Mouse (Mus musculus) forebrain, embryonic 12.5 days (tissue): ENCODE results near the gene 4921539E11Rik. TPM values are rescaled to one million over a fixed set of nuclear protein-coding genes. Genes with fewer than 3 reads are reported as not detected.

ENCODE experiments used
- ATAC-seq: fragments of 200-750 bp; cut with Nextera tagmentation; 2 replicates; pipeline ENCODE4 v1.8.0; 2017; ENCODE audit warnings: moderate TSS enrichment; ENCODE audit not compliant: low FRiP score
- H3K27ac ChIP-seq: fragments of 300-500 bp; sonication (generic); 2 replicates; pipeline ENCODE4 v1.5.1; 2016; ENCODE audit warnings: mild to moderate bottlenecking
- H3K27me3 ChIP-seq: fragments of 300-500 bp; sonication (generic); 2 replicates; pipeline ENCODE4 v1.6.1; 2016; ENCODE audit warnings: mild to moderate bottlenecking
- H3K36me3 ChIP-seq: fragments of 300-500 bp; sonication (generic); replicated peaks from 2 replicates; pipeline ENCODE4 v1.6.1; 2016; ENCODE audit warnings: mild to moderate bottlenecking
- H3K4me1 ChIP-seq: fragments of 300-500 bp; sonication (generic); 2 replicates; pipeline ENCODE4 v1.6.1; 2016
- H3K4me2 ChIP-seq: fragments of 300-500 bp; sonication (generic); 2 replicates; pipeline ENCODE4 v1.6.1; 2016; ENCODE audit warnings: mild to moderate bottlenecking, moderate library complexity
- H3K4me3 ChIP-seq: fragments of 300-500 bp; sonication (generic); replicated peaks from 2 replicates; pipeline ENCODE4 v1.5.1; 2016; ENCODE audit warnings: mild to moderate bottlenecking
- H3K9ac ChIP-seq: fragments of 300-500 bp; sonication (generic); 2 replicates; pipeline ENCODE4 v1.6.1; 2016; ENCODE audit warnings: mild to moderate bottlenecking
- H3K9me3 ChIP-seq: fragments of 300-500 bp; sonication (generic); 2 replicates; pipeline ENCODE4 v1.6.1; 2016
- WGBS: fragments of 180-500 bp; shearing (Covaris S2); methylation state at CpG from one replicate; pipeline ENCODE4 v1.1.7; 2016; 5-methylcytosine and 5-hydroxymethylcytosine counted together
- polyA plus RNA-seq: library from polyadenylated mRNA; unstranded; fragments of >200 nt; fragmentation: Nextera tagmentation; extraction: Ambion mirVana; gene quantifications from 2 replicates; pipeline ENCODE4 v1.2.1, GENCODE M21; 2016

Gene 4921539E11Rik
- polyA plus RNA-seq, 1 experiment from 2014 or later, result 0.08 TPM

DNA sequence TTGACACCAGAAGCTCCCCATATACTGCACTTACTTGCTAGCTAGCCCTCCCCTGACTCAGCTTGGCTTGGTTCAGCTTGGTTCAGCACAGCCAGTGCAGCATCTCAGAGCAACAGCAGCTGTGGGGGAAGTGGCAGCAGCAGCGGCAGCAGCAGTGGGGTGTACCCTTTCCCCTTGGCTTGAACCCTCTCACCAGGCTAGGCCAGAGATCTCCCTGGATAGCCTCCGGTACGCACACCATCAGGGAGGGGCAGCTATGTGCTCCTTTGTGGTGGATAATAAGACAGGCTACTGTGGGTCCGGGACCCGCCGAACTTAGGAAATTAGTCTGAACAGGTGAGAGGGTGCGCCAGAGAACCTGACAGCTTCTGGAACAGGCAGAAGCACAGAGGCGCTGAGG is 17.6 kb downstream of the 4921539E11Rik start:
- no peaks in the 10 kb centered on the region for H3K4me1 ChIP-seq
- H3K9me3 ChIP-seq, result no peaks in the 10 kb centered on the region
- WGBS, result 77% methylated on average over 7 of the region's 8 CpGs
- no peak overlapping the region for H3K9ac ChIP-seq
- no peak overlapping the region for H3K4me3 ChIP-seq
- no peak for ATAC-seq
- H3K36me3 ChIP-seq, result no peaks in the 10 kb centered on the region
- no peak overlapping the region for H3K4me2 ChIP-seq
- no peaks in the 10 kb centered on the region for H3K27me3 ChIP-seq
- no peak overlapping the region for H3K27ac ChIP-seq

DNA sequence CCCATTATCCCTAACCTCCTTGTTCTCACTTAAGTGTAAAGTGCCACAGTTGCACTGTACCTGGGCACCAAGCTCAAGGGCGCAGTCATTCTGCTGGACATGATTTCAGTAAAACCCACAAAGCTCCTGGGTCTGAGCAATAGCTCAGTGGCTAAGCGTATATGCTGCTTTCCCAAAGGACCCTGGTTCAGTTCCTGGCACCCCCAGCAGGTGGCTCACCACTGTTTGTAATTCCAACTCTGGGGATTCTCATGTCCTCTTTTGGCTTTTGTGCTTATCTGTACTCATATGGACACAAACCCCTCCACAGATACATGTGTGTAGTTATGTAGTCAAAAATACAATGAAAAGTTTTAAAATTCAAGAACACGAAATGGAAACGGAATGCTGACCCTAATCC is 21.3 kb downstream of the 4921539E11Rik start:
- ATAC-seq, result no peak
- H3K27ac ChIP-seq, result no peak overlapping the region
- no peak overlapping the region for H3K9ac ChIP-seq
- no peak overlapping the region for H3K4me2 ChIP-seq
- 82% methylated on average over 4 of the region's 4 CpGs for WGBS
- no peaks in the 10 kb centered on the region for H3K9me3 ChIP-seq
- H3K27me3 ChIP-seq, result no peaks in the 10 kb centered on the region
- H3K4me3 ChIP-seq, result no peak overlapping the region
- no peaks in the 10 kb centered on the region for H3K4me1 ChIP-seq
- H3K36me3 ChIP-seq, result no peaks in the 10 kb centered on the region

DNA sequence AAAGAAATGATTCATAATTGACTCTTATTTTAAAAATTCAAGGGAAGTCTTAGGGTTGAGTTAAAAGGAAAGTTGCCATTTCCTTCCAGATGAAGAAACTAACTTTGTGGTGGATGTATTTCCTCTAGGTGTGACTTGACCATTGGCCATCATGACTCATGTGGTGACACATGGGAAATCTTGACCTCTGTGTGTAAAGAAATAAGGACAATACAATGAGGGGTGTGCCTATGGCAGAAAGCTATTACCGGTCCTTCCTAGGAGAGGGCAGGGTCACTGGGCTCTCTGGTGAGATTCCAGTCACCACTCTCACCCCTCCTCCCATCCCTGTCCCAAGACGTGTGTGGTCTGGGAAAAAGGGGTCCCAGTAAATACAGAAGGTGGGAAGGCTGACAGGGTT is 25.5 kb downstream of the 4921539E11Rik start:
- H3K4me1 ChIP-seq, result peaks cover 6% of the 10 kb centered on the region; the same call in 1 of the 2 replicates
- WGBS, result 63% methylated on average over 2 of the region's 2 CpGs
- H3K4me2 ChIP-seq, result no peak overlapping the region
- no peak overlapping the region for H3K27ac ChIP-seq
- H3K4me3 ChIP-seq, result no peak overlapping the region
- no peaks in the 10 kb centered on the region for H3K9me3 ChIP-seq
- H3K27me3 ChIP-seq, result no peaks in the 10 kb centered on the region
- no peak overlapping the region for H3K9ac ChIP-seq
- no peak for ATAC-seq
- H3K36me3 ChIP-seq, result no peaks in the 10 kb centered on the region

- Histone ChIP-seq H3K27me3 (no peaks in the 10 kb centered on the region), H3K4me2 (no peak overlapping the region), H3K4me3 (no peak overlapping the region), H3K36me3 (no peaks in the 10 kb centered on the region), H3K9ac (no peak overlapping the region), H3K9me3 (no peaks in the 10 kb centered on the region), H3K27ac (no peak overlapping the region), H3K4me1 (peaks cover 6% of the 10 kb centered on the region; the same call in 1 of the 2 replicates)
- WGBS, result 44% methylated on average over 8 of the region's 8 CpGs
- no peak for ATAC-seq
These were observed 26.8 kb downstream of the 4921539E11Rik start for GRCm38 (mm10) chr4:103263812-103264396.

DNA sequence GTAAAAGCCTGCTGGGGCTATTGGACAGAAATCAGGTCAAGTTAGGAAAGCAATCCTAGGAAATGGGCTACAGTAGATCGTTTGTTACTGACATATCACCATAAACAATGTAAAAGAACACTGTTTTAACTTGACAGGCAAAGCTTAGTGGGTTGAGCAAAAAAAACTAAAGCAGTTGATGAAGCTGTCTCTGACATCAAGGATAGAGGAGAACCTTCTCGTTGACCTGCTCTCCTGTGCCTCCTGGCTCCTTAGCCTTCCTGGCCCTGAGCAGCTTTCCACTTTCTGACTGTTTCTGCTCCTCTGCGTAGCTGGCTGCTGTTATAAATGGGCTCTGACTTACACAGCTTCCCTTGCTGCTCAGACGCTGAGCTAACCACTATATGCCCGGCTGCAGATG is 27.3 kb downstream of the 4921539E11Rik start:
- Histone ChIP-seq H3K4me1 (peaks cover 6% of the 10 kb centered on the region; the same call in 1 of the 2 replicates), H3K27ac (no peak overlapping the region), H3K27me3 (no peaks in the 10 kb centered on the region), H3K9ac (no peak overlapping the region), H3K9me3 (no peaks in the 10 kb centered on the region), H3K36me3 (no peaks in the 10 kb centered on the region), H3K4me2 (no peak overlapping the region), H3K4me3 (no peak overlapping the region)
- WGBS, result 75% methylated on average over 5 of the region's 5 CpGs
- no peak for ATAC-seq

- H3K9ac ChIP-seq, result no peak overlapping the region
- no peak overlapping the region for H3K4me2 ChIP-seq
- H3K4me3 ChIP-seq, result no peak overlapping the region
- H3K27me3 ChIP-seq, result no peaks in the 10 kb centered on the region
- no peaks in the 10 kb centered on the region for H3K9me3 ChIP-seq
- no peaks in the 10 kb centered on the region for H3K36me3 ChIP-seq
- peaks cover 1% of the 10 kb centered on the region; the same call in 1 of the 2 replicates for H3K4me1 ChIP-seq
- no peak overlapping the region for H3K27ac ChIP-seq
- ATAC-seq, result no peak
- WGBS, result 78% methylated on average over 3 of the region's 3 CpGs
These were observed 31.8 kb downstream of the 4921539E11Rik start for GRCm38 (mm10) chr4:103258817-103259216.

DNA sequence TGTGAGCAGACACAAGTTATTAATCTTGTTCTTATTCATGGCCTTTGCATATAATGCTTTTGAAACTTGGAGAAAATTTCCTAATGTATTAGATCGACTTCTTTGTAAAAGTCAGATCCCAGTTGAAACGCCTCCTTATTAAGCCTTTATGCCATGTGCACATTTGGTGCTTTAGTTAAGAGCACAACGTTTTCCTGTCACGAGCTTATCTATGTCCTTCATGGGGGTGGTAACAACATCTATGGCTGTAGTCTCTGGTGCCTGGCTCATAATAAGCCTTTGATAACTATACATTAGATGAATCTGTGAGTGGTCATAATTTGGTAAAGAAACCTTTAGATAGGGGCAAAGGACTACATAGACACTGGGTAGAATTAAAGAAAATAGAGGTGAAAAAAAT is 36.8 kb downstream of the 4921539E11Rik start:
- H3K36me3 ChIP-seq, result no peaks in the 10 kb centered on the region
- ATAC-seq, result no peak
- no peak overlapping the region for H3K4me3 ChIP-seq
- no peak overlapping the region for H3K4me2 ChIP-seq
- H3K27ac ChIP-seq, result no peak overlapping the region
- WGBS, result 91% methylated on average over 4 of the region's 4 CpGs
- H3K4me1 ChIP-seq, result no peaks in the 10 kb centered on the region
- H3K9ac ChIP-seq, result no peak overlapping the region
- no peaks in the 10 kb centered on the region for H3K9me3 ChIP-seq
- no peaks in the 10 kb centered on the region for H3K27me3 ChIP-seq

DNA sequence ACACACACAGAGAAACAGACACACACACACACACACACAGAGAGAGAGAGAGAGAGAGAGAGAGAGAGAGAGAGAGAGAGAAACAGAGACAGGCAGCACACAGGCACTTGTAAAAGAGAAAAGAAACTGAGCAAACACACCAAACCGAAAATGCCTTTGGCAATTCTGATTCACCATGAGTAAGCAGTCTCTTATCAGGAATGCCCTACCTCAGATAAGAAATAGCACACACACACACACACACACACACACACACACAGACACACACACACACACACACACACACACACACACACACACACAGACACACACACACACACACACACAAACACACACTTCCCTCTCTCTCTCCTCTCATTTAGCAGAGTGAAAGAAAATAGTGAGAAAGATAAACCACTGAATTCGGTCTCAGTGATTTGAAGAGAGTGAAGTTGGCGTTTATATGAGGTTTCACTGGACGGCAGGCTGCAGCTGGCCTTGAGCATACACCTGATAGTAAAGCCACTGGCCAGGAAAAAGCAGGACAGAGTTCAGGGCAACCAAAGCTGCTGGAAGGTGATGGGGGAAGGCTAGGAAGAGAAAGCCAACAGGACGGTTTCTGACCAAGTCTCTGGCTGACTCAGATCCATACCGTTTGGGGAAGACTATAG is 41.1 kb downstream of the 4921539E11Rik start:
- ATAC-seq, result no peak
- no peak overlapping the region for H3K4me2 ChIP-seq
- no peaks in the 10 kb centered on the region for H3K36me3 ChIP-seq
- H3K9ac ChIP-seq, result no peak overlapping the region
- no peaks in the 10 kb centered on the region for H3K9me3 ChIP-seq
- H3K27me3 ChIP-seq, result no peaks in the 10 kb centered on the region
- no peak overlapping the region for H3K27ac ChIP-seq
- WGBS, result 82% methylated on average over 6 of the region's 6 CpGs
- H3K4me3 ChIP-seq, result no peak overlapping the region
- no peaks in the 10 kb centered on the region for H3K4me1 ChIP-seq

GRCm38 (mm10) chr4:103247813-103248212 is 42.9 kb downstream of the 4921539E11Rik start:
- Histone ChIP-seq H3K9ac (no peak overlapping the region), H3K4me2 (no peak overlapping the region), H3K9me3 (no peaks in the 10 kb centered on the region), H3K27ac (no peak overlapping the region), H3K4me1 (no peaks in the 10 kb centered on the region), H3K27me3 (no peaks in the 10 kb centered on the region), H3K36me3 (no peaks in the 10 kb centered on the region), H3K4me3 (no peak overlapping the region)
- 60% methylated on average over 2 of the region's 2 CpGs for WGBS
- ATAC-seq, result no peak

- Histone ChIP-seq H3K4me2 (no peak overlapping the region), H3K9me3 (no peaks in the 10 kb centered on the region), H3K9ac (no peak overlapping the region), H3K27me3 (no peaks in the 10 kb centered on the region), H3K27ac (no peak overlapping the region), H3K36me3 (no peaks in the 10 kb centered on the region), H3K4me3 (no peak overlapping the region), H3K4me1 (no peaks in the 10 kb centered on the region)
- no peak for ATAC-seq
- 77% methylated on average over 3 of the region's 3 CpGs for WGBS
These were observed 43.4 kb downstream of the 4921539E11Rik start for GRCm38 (mm10) chr4:103247249-103247648.

GRCm38 (mm10) chr4:103232156-103232555 is 58.5 kb downstream of the 4921539E11Rik start:
- Histone ChIP-seq H3K27ac (no peak overlapping the region), H3K4me2 (no peak overlapping the region), H3K9me3 (no peaks in the 10 kb centered on the region), H3K27me3 (no peaks in the 10 kb centered on the region), H3K4me1 (no peaks in the 10 kb centered on the region), H3K9ac (no peak overlapping the region), H3K4me3 (no peak overlapping the region), H3K36me3 (no peaks in the 10 kb centered on the region)
- no peak for ATAC-seq
- WGBS, result 26% methylated on average over 2 of the region's 2 CpGs

DNA sequence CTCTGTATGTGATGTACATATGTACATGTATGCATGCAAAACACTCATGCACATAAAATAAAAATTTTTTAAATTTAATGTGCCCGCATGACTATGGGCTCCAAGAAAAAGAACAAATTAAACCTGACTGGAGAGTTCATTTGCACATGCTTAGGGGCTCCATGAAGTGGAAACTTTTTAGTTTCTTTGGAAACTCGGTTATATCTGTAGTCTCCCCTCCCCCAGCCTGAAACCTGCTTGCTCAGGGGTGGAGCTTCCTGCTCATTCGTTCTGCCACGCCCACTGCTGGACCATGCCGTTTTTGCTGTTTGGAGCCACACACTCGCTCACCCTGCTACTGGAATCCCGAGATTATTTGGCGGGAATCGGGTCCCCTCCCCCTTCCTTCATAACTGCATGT is 67.8 kb downstream of the 4921539E11Rik start:
- no peak overlapping the region for H3K4me2 ChIP-seq
- H3K4me1 ChIP-seq, result no peaks in the 10 kb centered on the region
- H3K36me3 ChIP-seq, result no peaks in the 10 kb centered on the region
- no peaks in the 10 kb centered on the region for H3K27me3 ChIP-seq
- 46% methylated on average over 9 of the region's 9 CpGs for WGBS
- no peak overlapping the region for H3K9ac ChIP-seq
- no peak overlapping the region for H3K27ac ChIP-seq
- ATAC-seq, result no peak
- no peak overlapping the region for H3K4me3 ChIP-seq
- no peaks in the 10 kb centered on the region for H3K9me3 ChIP-seq

- H3K4me3 ChIP-seq, result no peak overlapping the region
- no peaks in the 10 kb centered on the region for H3K36me3 ChIP-seq
- no peaks in the 10 kb centered on the region for H3K4me1 ChIP-seq
- no peak overlapping the region for H3K27ac ChIP-seq
- 80% methylated on average over 6 of the region's 6 CpGs for WGBS
- H3K9ac ChIP-seq, result no peak overlapping the region
- no peak overlapping the region for H3K4me2 ChIP-seq
- ATAC-seq, result no peak
- no peaks in the 10 kb centered on the region for H3K27me3 ChIP-seq
- H3K9me3 ChIP-seq, result no peaks in the 10 kb centered on the region
These were observed 68.9 kb downstream of the 4921539E11Rik start for GRCm38 (mm10) chr4:103221789-103222188.
